Mouse (Mus musculus): Measurements from ENCODE around the gene Polr1d. TPM values are rescaled to one million over a fixed set of nuclear protein-coding genes. Genes with fewer than 3 reads are reported as not detected.

Polr1d gene
- polyA plus RNA-seq (2015; fragmentation: Nextera tagmentation; extraction: Ambion mirVana): 114 TPM in 2 replicates

- Histone ChIP-seq H3K27me3 (no peaks in the 10 kb centered on the region), H3K36me3 (no peaks in the 10 kb centered on the region; the same call in 1 of the 2 replicates), H3K9me3 (no peaks in the 10 kb centered on the region), H3K4me1 (peaks cover 21% of the 10 kb centered on the region), H3K4me3 (peak within 1 kb of the TSS; percentile 82), H3K9ac (replicated peaks) (peak within 1 kb of the TSS; percentile 73), H3K4me2 (replicated peaks) (peak within 1 kb of the TSS; percentile 86), H3K27ac (replicated peaks) (peak within 1 kb of the TSS; percentile 93)
- under 1% methylated on average over 17 of the region's 17 CpGs for WGBS
- no peak; the same call in none of the 2 replicates for ATAC-seq (replicated peaks)
Observed at GRCm38 (mm10) chr5:147076799-147077165, at the start of gene Polr1d. Polr1d (plus strand) TSS chr5:147077050.

GRCm38 (mm10) chr5:147031281-147031680 lies 45.6 kb upstream of the Polr1d start:
- Histone ChIP-seq H3K4me2 (replicated peaks) (no peak overlapping the region), H3K4me3 (no peak overlapping the region), H3K9me3 (no peaks in the 10 kb centered on the region), H3K4me1 (no peaks in the 10 kb centered on the region), H3K27ac (replicated peaks) (no peak overlapping the region), H3K36me3 (peaks cover 6% of the 10 kb centered on the region), H3K27me3 (no peaks in the 10 kb centered on the region), H3K9ac (replicated peaks) (no peak overlapping the region)
- no peak for ATAC-seq (replicated peaks)
- WGBS: 72% methylated on average over 14 of the region's 14 CpGs

GRCm38 (mm10) chr5:147033155-147033554 lies 43.7 kb upstream of the Polr1d start:
- H3K4me1 ChIP-seq: no peaks in the 10 kb centered on the region
- no peak overlapping the region for H3K27ac ChIP-seq (replicated peaks)
- H3K9me3 ChIP-seq: no peaks in the 10 kb centered on the region
- no peak for ATAC-seq (replicated peaks)
- no peaks in the 10 kb centered on the region for H3K27me3 ChIP-seq
- H3K4me3 ChIP-seq: no peak overlapping the region
- H3K4me2 ChIP-seq (replicated peaks): no peak overlapping the region
- H3K36me3 ChIP-seq: peaks cover 4% of the 10 kb centered on the region
- no peak overlapping the region for H3K9ac ChIP-seq (replicated peaks)
- WGBS: 94% methylated on average over 13 of the region's 13 CpGs

- Histone ChIP-seq H3K4me1 (no peaks in the 10 kb centered on the region), H3K27ac (replicated peaks) (no peak overlapping the region), H3K9me3 (no peaks in the 10 kb centered on the region), H3K4me2 (replicated peaks) (no peak overlapping the region), H3K4me3 (no peak overlapping the region), H3K36me3 (no peaks in the 10 kb centered on the region), H3K9ac (replicated peaks) (no peak overlapping the region), H3K27me3 (no peaks in the 10 kb centered on the region)
- WGBS: 66% methylated on average over 12 of the region's 12 CpGs
- no peak for ATAC-seq (replicated peaks)
Observed at GRCm38 (mm10) chr5:147034283-147034682, 42.6 kb upstream of the Polr1d start.

- Histone ChIP-seq H3K9me3 (no peaks in the 10 kb centered on the region), H3K4me2 (replicated peaks) (no peak overlapping the region), H3K27ac (replicated peaks) (no peak overlapping the region), H3K36me3 (no peaks in the 10 kb centered on the region), H3K4me1 (no peaks in the 10 kb centered on the region), H3K27me3 (no peaks in the 10 kb centered on the region), H3K9ac (replicated peaks) (no peak overlapping the region), H3K4me3 (no peak overlapping the region)
- no peak for ATAC-seq (replicated peaks)
- 79% methylated on average over 6 of the region's 6 CpGs for WGBS
Observed at GRCm38 (mm10) chr5:147035301-147035700, 41.5 kb upstream of the Polr1d start.

- 89% methylated on average over 10 of the region's 10 CpGs for WGBS
- no peak for ATAC-seq (replicated peaks)
- no peaks in the 10 kb centered on the region for H3K4me1 ChIP-seq
- H3K4me3 ChIP-seq: no peak overlapping the region
- H3K27ac ChIP-seq (replicated peaks): no peak overlapping the region
- no peaks in the 10 kb centered on the region for H3K9me3 ChIP-seq
- no peak overlapping the region for H3K4me2 ChIP-seq (replicated peaks)
- no peaks in the 10 kb centered on the region for H3K27me3 ChIP-seq
- H3K36me3 ChIP-seq: no peaks in the 10 kb centered on the region
- no peak overlapping the region for H3K9ac ChIP-seq (replicated peaks)
Observed at GRCm38 (mm10) chr5:147036028-147036427, 40.8 kb upstream of the Polr1d start.

GRCm38 (mm10) chr5:147036661-147037060 lies 40.2 kb upstream of the Polr1d start:
- WGBS: 86% methylated on average over 5 of the region's 5 CpGs
- no peak for ATAC-seq (replicated peaks)
- H3K27ac ChIP-seq (replicated peaks): no peak overlapping the region
- H3K4me3 ChIP-seq: no peak overlapping the region
- H3K4me2 ChIP-seq (replicated peaks): no peak overlapping the region
- no peaks in the 10 kb centered on the region for H3K36me3 ChIP-seq
- no peaks in the 10 kb centered on the region for H3K9me3 ChIP-seq
- H3K27me3 ChIP-seq: no peaks in the 10 kb centered on the region
- H3K9ac ChIP-seq (replicated peaks): no peak overlapping the region
- H3K4me1 ChIP-seq: no peaks in the 10 kb centered on the region

- 76% methylated on average over 3 of the region's 3 CpGs for WGBS
- H3K36me3 ChIP-seq: no peaks in the 10 kb centered on the region
Observed at GRCm38 (mm10) chr5:147037601-147038000, 39.2 kb upstream of the Polr1d start.

GRCm38 (mm10) chr5:147039394-147039793 lies 37.5 kb upstream of the Polr1d start:
- H3K27me3 ChIP-seq: no peaks in the 10 kb centered on the region
- no peak overlapping the region for H3K27ac ChIP-seq (replicated peaks)
- peaks cover 12% of the 10 kb centered on the region; the same call in 1 of the 2 replicates for H3K4me1 ChIP-seq
- H3K4me3 ChIP-seq: no peak overlapping the region
- no peak overlapping the region for H3K4me2 ChIP-seq (replicated peaks)
- no peaks in the 10 kb centered on the region for H3K9me3 ChIP-seq
- ATAC-seq (replicated peaks): no peak
- no peaks in the 10 kb centered on the region for H3K36me3 ChIP-seq
- no peak overlapping the region for H3K9ac ChIP-seq (replicated peaks)
- 74% methylated on average over 5 of the region's 5 CpGs for WGBS

More at GRCm38 (mm10) chr5:147037601-147038000, 39.2 kb upstream of the Polr1d start:
- Histone ChIP-seq H3K27me3 (no peaks in the 10 kb centered on the region), H3K9ac (replicated peaks) (no peak overlapping the region), H3K4me3 (no peak overlapping the region), H3K9me3 (no peaks in the 10 kb centered on the region), H3K4me2 (replicated peaks) (no peak overlapping the region), H3K4me1 (peaks cover 2% of the 10 kb centered on the region; the same call in 1 of the 2 replicates), H3K27ac (replicated peaks) (no peak overlapping the region)
- no peak for ATAC-seq (replicated peaks)

- Histone ChIP-seq H3K4me2 (replicated peaks) (no peak overlapping the region), H3K9ac (replicated peaks) (no peak overlapping the region)
- WGBS: 74% methylated on average over 40 of the region's 40 CpGs
Observed at GRCm38 (mm10) chr5:147041965-147042937, 34.6 kb upstream of the Polr1d start.

GRCm38 (mm10) chr5:147043240-147043844 lies 33.5 kb upstream of the Polr1d start:
- no peak overlapping the region for H3K4me3 ChIP-seq

More at GRCm38 (mm10) chr5:147041965-147042937, 34.6 kb upstream of the Polr1d start:
- no peak for ATAC-seq (replicated peaks)
- no peak overlapping the region for H3K4me3 ChIP-seq
- no peaks in the 10 kb centered on the region for H3K27me3 ChIP-seq
- H3K9me3 ChIP-seq: no peaks in the 10 kb centered on the region
- H3K27ac ChIP-seq (replicated peaks): no peak overlapping the region
- H3K4me1 ChIP-seq: peaks cover 29% of the 10 kb centered on the region
- no peaks in the 10 kb centered on the region for H3K36me3 ChIP-seq

GRCm38 (mm10) chr5:147045311-147045710 lies 31.5 kb upstream of the Polr1d start:
- 66% methylated on average over 9 of the region's 11 CpGs for WGBS
- ATAC-seq (replicated peaks): 0 out of 2 replicates have a peak, but pooled peaks have one; percentile 42
- H3K4me3 ChIP-seq: no peak overlapping the region
- no peaks in the 10 kb centered on the region for H3K9me3 ChIP-seq
- no peaks in the 10 kb centered on the region for H3K27me3 ChIP-seq
- peaks cover 29% of the 10 kb centered on the region for H3K4me1 ChIP-seq
- H3K27ac ChIP-seq (replicated peaks): no peak overlapping the region
- no peak overlapping the region for H3K4me2 ChIP-seq (replicated peaks)
- no peak overlapping the region for H3K9ac ChIP-seq (replicated peaks)
- H3K36me3 ChIP-seq: no peaks in the 10 kb centered on the region

More at GRCm38 (mm10) chr5:147043240-147043844, 33.5 kb upstream of the Polr1d start:
- Histone ChIP-seq H3K9ac (replicated peaks) (no peak overlapping the region), H3K9me3 (no peaks in the 10 kb centered on the region), H3K4me1 (peaks cover 29% of the 10 kb centered on the region), H3K27me3 (no peaks in the 10 kb centered on the region), H3K36me3 (no peaks in the 10 kb centered on the region), H3K27ac (replicated peaks) (no peak overlapping the region), H3K4me2 (replicated peaks) (no peak overlapping the region)
- 67% methylated on average over 15 of the region's 15 CpGs for WGBS
- ATAC-seq (replicated peaks): no peak
